Mouse (Mus musculus): ENCODE data around the gene Vmn2r24.
"Not testable (repeated sequence)": the region's sequence is repeated elsewhere in the genome, so short reads cannot be mapped to it uniquely, and the experiment has no call there.

The Vmn2r24 gene

DNA sequence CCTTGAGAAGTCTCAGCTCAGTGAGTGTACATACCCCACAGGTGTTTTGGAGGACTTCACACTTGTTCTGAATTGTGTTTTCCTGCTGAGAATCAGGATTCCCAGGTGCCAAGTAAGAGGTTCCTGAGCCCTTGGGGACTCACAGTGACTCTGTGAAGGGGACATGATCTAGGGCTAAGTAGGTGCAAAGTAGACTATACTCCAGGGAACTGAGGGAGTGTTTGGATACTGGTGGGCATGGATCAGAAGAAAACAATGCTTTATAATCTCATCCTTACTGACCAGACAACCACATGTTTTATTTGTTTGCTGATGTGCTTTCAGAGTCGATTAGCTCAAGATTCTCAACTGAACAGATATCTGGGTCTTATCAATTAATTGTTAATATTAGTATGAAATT, at the start of gene Vmn2r24:
TSS of gene Vmn2r24 (plus strand) at position 301 of the 400 bp plus-strand sequence.
- DNase-seq (ENCODE audit: low read depth in 1 of 2, low spot score in 2 of 2), result no peak

DNA sequence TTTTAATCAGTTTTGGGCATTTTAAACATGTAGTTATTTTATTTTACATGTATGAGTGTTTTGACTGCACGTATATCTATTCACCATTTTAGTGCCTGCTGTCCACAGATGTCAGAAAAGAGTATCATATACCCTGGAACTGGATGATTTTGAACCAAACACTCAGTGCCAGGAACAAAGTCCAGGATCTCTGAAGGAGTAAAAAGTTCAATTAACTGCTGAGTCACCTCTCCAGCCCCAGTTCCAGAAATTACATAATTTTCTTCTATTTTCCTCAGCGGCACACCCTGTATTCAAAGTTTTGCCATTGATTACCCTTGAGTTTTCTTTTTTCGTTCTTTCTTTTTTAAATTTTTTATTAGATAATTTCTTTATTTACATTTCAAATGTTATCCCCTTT, 8.6 kb upstream of the Vmn2r24 start:
- no peak for DNase-seq (ENCODE audit: low read depth in 1 of 2, low spot score in 2 of 2)

DNA sequence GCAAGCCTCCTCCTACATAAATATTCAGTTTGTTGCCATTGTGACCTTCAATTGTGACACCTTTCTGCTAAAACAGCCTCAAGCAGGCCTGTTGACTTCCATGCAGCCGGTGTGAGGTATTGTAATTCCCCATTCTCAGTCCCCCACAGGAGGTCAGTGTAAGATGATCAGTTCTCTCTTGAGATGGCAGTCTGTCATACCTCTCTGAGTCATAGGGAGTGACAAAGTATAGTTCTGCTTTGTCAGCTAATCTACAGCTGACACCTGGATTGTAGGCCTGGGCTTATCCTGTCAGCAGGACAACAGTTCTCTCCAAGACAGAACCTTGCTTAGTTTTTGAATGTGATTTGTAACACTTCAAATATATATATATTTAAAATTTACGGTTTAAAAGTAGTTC, 6.2 kb downstream of the Vmn2r24 start:
- no peak for DNase-seq (ENCODE audit: low read depth in 1 of 2, low spot score in 2 of 2)

DNA sequence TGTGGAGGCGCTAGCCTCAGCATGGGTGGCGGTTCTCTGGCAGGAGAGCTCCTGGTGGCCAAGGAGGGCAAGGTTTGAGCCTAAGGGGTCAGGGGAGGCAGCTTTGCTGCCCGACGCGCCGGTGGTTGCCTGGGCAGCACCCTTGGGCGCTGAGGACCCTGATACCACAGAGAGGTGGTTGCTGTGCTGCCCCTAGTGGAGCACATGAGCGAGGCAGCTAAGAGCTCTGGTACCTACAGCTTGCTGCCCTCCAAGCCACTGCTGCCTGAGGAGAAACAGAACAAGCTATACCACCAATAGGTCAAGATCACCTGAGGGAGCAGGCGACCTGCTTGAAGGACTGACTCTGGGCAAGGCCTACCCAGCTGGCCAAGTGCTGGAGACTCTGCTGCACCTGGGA, 15.1 kb downstream of the Vmn2r24 start:
- DNase-seq (ENCODE audit: low read depth in 1 of 2, low spot score in 2 of 2), result no peak

DNA sequence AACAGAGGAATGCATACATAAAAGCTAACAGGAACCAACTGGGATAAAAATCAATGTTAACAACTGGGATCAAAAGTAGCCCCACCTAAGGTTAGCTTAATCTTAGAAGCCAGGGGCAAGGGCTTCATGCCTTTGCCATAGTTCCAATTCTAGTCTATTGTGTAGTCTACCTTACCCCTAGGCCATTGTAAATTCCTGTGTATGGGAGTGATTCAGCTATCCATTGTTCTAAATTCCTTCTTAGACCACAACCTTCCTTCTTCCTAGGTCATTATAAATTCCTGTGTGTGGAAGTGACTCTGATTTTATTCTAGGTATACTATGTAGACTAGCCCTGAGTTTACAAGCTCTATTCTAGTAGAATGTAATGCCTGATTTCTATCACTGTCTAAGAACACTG, 31.6 kb downstream of the Vmn2r24 start:
- DNase-seq (ENCODE audit: low read depth in 1 of 2, low spot score in 2 of 2), result not testable (repeated sequence)

DNA sequence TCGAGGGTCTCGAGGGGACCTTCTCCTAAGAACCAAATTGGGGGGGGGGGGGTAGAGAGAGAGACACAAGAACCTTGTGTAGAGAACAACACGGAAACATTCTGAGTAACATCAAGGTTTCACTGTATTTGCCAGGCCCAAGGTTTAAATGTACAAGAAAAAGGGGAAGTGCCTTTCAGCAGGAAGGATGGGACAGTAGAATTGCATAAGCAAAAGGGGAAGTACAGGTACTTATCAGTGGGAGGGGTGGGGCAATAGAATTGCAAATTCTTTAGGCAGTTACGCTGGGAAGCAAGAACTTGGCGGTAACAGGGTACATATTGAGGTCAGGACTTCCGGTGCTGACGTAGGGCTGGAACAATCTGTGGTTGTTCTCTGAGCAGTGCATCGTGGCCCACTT, 41.3 kb downstream of the Vmn2r24 start:
- DNase-seq (ENCODE audit: low read depth in 1 of 2, low spot score in 2 of 2), result no peak

DNA sequence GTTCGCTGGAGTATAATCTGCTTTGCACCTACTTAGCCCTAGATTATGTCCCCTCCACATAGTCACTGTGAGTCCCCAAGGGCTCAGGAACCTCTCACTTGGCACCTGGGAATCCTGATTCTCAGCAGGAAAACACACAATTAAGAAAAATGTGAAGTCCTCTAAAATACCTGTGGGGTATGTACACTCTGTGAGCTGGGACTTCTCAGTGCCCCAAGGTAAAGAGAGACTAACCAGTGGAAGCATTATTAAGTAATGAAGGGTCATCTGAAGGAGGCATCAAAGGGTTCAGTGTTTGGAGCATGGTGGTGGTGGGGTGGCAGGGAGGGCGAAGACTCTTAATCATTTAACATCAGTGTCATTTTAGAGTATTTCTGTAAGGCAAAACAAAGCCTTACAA, 74.7 kb downstream of the Vmn2r24 start, which contains the start of gene Vmn2r25:
TSS of gene Vmn2r25 (minus strand) at position 101 of the 400 bp plus-strand sequence.
- not testable (repeated sequence) for DNase-seq (ENCODE audit: low read depth in 1 of 2, low spot score in 2 of 2)

Measured in monocyte, adult 2 months (primary cell).